Mouse (Mus musculus): ENCODE data around the gene Ift43.

Gene Ift43

DNA sequence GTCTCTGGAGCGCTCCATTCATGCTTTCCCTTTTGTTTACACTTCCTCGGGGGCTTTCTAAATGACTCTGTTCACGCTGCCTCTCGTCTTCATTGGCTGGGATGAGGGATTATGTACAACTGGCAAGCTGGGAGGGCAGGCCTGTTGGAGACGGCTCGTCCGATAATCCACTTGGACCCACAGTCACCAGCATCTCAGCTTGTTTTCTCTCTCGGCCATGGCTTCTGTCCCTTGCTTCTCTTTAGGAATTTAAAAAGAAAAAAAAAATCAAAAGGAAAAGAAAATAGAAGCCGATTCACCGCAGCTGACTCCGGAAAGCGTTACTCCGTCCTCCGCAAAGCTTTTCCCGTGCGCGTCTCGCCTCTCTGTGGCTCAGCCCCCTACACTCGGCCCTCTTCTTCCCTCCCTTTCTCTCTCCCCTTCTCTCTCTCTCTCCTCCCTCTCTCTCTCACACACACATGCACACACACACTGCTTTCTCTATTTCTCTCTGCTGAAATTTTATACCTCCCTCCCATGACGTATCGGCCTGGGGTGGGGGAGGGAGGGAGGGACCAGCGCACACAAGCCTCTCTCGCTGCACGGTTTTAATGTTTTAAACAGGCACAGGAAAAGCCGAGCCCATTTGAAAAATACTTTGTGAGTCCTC is 3.7 kb upstream of the Ift43 start, which contains the start of gene Tgfb3:
Gene Tgfb3, minus strand, starts transcription at position 489 of the 649 bp plus-strand sequence.
- no peak for DNase-seq (ENCODE audit: low spot score in 2 of 2)

DNA sequence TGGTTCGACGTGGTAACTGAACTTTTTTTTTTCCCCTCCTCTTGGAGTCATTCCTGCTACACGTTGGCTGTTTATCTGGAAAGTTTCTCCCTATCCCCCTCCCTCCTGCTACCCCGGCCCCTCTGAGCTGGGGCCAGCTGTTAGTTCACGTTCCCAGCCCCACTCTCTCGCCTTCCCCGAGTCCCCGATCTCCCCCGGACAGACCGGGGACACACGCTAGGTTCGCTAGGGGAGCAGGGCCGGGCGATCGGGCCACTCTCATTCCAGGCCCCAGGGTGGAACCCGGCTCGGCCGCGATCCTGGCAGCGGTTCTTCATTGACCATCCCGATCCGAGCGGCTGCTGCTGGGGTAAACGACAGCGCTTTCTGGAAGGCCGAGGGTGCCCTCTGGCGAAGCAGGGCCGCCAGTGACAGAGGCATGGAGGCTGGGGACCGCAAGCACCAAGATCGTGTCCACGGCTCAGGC is 3.1 kb upstream of the Ift43 start:
- DNase-seq (ENCODE audit: low spot score in 2 of 2) = peak; percentile 90 to 95

DNA sequence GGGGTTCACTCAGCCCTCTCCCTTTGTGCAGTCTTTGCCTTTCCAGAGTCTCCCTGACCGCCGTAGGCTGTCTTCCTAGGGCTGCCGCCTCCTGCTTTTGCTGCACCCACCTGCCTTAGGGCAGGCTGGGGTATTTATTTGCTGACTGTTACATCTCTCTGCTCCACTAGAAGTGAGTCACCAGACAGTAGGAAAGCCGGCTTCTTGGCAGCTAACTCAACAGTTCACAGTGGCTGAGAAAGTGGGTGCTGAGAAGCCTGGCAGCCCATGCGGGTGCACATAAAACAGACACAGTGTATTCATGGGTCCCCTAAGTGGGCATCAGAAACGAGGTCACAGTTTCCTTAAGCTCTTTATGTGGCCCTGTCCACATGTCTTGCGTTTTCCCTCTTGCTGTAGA is 3.5 kb downstream of the Ift43 start:
- DNase-seq (ENCODE audit: low spot score in 2 of 2) = no peak

DNA sequence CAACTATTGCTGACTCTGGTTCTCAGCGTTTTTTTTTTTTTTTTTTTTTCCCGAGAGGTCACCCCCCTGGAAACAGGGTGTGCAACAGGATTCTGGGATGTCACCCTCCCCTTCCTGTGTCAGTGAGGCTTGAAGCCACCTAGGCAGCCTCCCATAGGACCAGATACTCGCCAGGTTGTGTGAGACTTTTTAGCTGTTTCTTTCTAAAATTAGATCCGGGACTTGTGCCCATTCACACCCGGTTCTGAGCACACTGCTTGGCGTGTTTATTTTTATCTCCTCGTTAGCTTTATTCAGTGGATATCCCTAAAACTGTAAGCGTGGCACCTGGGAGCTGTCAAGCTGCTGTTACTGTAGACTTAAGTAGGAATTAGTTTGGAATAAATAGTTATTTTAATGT is 4.2 kb downstream of the Ift43 start:
- DNase-seq (ENCODE audit: low spot score in 2 of 2) = no peak

DNA sequence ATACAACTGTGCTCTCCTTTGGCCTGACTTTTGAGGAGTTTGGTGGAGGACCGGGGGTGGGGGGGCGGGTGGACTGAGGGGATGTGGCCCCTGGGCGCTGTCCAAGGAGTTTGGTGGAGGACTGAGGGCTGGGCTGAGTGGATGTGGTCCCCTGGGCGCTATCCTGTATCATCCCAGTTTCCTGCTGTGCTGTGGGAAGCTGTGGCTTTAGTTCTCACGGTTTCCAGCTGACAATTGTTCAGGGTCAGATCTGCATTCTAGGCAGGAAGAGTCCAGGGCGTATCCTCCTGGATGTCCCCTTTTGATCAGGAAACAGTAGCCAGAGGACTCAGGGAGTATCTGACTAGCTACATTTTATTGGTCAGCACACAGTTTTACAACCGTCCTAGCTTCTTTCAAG is 5.7 kb downstream of the Ift43 start:
- no peak for DNase-seq (ENCODE audit: low spot score in 2 of 2)

DNA sequence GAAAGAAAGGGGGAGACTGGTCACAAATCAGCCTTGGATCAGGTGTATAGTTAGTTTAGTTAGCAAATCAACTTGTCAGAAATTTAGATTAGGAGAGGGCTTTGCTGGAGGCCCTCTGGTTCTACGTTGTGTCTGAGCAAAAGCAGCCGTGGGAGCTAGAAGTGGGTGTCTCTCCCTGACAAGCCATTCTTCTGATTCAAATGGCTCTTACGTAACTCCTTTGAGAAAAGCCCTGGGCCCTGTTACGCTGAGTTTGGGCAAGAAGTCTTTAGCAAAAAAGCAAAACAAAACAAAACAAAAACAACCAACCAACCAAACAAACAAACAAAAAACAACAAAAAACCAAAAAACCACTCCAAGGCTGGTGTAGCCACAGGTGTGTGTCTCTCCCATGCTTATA is 8.4 kb downstream of the Ift43 start:
- no peak for DNase-seq (ENCODE audit: low spot score in 2 of 2)

DNA sequence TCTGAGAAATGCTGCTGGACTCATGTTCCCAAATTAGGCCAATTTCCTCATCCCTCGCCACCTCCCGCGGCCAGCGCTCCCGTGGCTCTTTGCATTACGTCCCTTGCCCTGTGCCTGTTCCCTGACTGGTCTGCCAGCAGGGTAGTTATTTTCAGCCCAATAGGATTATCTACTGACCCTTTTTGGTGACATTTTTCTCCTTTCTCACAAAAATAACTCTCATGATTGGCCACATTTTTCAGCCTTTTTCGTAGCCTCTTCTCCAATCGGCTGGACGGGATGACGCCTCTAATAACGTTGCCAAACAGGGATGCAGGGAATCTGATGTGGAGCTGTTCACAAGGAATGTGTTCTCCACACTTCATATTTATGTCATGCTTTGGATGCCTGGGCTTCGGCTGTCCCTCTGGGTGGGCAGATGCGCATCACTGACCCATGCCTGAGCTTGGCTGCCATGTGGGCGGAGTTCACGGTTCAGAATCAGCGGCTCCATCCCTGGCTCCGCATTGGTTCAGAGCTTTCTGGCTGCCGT is 9.3 kb downstream of the Ift43 start:
- no peak for DNase-seq (ENCODE audit: low spot score in 2 of 2)

DNA sequence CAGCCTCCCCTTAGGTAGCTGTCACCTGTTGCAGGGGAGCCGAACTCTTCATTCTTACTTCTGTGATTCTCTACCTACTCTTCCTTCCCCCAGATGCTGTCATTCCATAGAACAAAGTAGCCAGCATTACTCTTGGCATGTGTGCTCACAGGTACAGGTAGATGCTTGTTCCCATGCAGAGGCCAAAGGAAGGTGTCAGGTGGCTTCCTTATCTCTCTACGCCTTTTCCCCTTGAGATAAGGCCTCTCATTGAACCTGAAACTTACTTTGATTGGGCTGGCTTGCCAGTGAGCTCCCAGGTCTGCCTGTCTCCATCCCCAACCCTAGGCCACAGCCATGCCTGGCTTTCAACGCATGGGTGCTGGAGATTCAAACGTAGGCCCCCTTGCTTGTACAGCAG is 11.7 kb downstream of the Ift43 start:
- DNase-seq (ENCODE audit: low spot score in 2 of 2) = no peak

DNA sequence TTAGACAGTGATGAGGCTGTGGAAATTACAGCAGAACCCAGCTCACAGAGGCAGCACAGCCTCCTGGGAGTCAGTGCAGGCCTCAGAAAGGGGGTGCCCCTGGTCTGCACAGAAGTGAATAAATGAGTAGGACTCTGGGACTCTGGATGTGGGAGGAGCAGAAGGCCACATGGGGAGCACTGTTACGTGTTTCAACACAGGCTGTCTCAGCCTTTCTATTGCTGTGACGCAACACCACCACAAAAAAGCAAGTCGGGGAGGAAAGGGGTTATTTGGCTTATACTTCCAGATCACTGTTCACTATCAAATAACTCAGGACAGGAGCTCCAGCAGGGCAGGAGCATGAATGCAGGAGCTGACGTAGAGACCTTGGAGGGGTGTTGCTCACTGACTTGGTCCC is 13.5 kb downstream of the Ift43 start:
- no peak for DNase-seq (ENCODE audit: low spot score in 2 of 2)

DNA sequence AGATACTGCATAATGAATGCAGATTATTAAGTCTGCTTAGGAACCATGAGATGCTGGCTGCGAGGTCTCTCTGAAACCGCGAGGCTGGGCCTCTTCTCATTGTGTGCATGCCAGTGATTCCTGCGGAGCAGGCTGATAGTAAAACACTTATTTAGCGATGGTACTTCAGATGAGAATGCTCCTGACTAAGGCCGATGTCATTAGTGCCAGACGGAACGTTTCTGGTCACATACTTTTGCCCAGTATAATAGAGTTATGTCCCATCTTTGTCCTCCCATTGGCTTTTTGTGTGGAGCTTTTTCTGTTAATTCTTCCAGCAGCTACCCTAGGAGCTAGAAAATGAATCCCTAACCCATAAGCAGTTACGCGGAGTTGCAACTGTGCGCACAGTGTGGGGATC is 15.4 kb downstream of the Ift43 start:
- DNase-seq (ENCODE audit: low spot score in 2 of 2) = no peak

DNA sequence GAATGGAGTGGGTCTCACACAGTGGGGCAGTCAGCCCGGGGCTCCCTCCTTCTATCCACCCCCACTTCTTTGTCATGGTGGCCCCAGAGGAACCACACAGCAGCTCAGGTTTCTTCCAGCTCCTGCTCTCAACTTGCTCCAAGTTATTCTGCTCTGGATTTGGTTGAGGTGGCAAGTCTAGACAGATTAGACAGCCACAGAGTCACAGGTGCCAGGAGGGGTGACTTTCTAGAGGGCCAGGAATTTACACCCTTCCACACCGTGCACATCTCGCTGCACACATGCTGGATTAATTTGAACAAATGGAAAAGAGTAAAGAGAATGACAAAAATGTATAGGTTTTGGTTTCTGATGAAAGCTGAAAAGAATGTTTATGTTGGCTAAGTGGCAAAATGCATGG is 18.4 kb downstream of the Ift43 start:
- DNase-seq (ENCODE audit: low spot score in 2 of 2) = no peak

DNA sequence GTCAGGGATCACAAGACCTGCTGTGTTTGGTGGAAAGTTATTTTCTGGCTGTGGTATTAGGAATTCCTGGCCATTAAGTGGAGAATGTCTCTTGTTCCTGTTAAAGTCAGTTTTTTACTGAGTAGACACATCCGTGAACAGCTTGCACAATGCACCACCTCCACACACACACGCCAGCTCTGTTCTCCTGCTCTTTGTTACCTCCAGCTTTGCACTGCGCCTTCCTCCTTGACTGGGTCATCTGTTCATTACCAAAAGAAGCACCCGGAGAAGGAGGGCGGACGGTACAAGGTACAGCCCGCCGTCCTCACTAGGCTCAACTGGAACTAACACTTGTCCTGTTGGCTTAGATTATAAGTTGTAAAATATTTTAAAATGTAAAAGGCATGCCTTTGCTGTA is 20.3 kb downstream of the Ift43 start:
- DNase-seq (ENCODE audit: low spot score in 2 of 2) = no peak

DNA sequence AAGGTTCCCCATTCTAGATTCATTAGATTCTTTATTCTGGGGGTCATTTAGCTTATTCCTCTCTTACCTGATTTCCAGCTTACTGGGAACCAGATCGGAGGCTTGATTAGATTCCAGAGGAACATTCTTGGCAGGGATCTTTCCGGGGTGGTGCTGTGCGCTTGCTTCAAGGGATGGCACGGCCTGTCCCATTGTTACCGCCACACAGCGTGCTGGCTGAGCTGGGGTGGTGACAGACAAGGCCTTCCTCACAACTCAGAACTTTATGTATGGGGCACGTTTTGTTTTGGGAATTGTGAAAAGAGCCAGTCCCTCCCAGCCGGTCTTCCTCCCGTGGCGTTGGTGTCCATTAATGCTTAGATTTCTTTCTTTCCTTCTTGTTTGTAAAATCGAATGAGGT is 21.1 kb downstream of the Ift43 start:
- DNase-seq (ENCODE audit: low spot score in 2 of 2) = no peak

DNA sequence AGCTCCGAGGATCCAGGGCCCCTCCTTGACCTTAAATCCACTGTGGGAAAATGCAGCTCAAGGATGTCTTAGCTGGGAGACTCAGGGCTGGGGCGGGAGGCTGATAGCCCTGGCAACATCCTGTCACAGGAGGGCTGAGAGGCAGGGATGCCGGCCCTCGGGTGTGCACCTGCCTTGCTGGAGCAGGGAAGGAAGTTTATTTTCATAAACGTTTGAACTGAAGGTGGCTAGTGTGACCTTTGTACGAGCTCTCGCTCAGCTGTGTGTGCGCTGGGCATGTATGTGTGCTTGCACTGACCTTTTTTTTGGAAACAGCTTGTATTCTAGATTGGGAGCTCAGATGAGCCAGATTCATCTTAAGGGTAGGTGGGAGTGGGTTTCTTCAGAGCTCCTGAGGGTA is 21.5 kb downstream of the Ift43 start:
- no peak for DNase-seq (ENCODE audit: low spot score in 2 of 2)

DNA sequence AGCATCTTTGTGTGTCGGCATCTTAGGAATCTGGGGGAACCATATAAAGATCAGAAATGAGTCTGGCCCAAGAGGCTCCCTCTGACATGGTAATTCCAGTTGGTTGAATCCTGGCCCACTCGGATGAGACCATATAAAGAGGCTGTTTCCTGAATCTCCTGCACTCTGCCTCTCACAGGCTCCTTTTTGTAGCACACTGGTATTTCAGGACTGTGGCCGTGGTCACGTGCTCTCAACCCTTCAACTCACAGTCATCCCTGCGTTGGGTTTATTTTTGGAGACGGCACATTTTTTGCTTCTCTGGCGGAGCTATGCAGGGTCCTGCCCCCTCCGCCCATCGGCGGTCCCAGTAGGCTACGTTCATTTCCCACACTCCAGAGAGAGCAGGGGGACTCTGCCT is 22.0 kb downstream of the Ift43 start:
- no peak for DNase-seq (ENCODE audit: low spot score in 2 of 2)

DNA sequence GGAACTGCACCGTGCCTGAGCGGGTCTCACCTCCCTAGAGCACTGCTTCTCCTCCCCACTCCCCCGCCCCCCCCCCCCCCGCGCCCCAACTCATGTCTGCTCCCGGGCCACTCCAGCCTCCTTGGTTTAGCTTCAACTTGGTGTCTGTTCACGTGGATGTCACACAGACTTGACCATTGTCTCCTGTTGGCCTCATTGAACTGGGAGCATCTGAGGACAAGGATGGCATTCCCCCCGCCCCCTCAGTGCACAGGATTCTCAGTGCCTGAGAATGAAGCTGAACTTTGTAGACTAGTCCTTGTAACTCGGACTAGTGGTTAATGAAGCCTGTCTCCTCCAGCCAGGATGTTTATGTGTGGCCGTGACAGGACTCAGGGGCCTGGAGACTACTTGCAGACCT is 23.2 kb downstream of the Ift43 start:
- no peak for DNase-seq (ENCODE audit: low spot score in 2 of 2)

DNA sequence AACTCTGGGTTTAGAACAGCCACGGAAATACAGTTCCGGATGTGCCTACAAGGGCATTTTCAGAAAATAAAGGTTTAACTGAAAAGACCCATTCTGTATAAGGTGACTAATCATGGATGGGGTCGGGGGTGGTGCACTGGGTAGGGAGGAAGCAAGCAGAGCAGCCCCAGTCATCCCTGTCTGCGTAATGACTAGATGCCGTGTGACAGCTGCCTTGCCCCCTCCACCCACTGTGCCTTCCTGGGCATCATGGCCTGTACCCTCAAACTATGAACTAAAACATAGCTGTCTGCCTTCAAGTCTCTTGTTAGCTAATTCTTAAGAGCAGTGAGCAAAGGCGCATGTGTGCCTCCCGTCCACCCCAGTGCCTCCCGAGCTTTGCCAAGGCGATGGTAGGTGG is 23.7 kb downstream of the Ift43 start:
- no peak for DNase-seq (ENCODE audit: low spot score in 2 of 2)

DNA sequence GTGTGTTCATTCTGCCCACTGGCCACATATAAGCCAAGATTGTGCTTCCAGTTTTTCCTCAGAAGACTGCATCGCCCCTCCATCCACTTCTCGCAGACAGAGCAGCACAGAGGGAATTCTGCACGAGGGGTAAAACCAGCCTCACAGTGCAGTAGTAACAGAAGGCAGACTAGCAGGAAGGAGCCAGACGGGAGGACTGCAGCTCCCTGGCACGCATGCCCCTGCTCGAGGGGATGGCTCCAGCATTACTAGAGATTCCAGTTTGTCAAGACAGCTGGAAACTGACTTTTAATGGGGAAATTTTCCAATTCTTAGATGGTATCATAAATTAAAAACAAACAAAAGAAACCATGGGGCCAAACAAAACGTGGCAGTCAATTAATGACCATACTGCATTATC is 25.3 kb downstream of the Ift43 start:
- DNase-seq (ENCODE audit: low spot score in 2 of 2) = no peak

DNA sequence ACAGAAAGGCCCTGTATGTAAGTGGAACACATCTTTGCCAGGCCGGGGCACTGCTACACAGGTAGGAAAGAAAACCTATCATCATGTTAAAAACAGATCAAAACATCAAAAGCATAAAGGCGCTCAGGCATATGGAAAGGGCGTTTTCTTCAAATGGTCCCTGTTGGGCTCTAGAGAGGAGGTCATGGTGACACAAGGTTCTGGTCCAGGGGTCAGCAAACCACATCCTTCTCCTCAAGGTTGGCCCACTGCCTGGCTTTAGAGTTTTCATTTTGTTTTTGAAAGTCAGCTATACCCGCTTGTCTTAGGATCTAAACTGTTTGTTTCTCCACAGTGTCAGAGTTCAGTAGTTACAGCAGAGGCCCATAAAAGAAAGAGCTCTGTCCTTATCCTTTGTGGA is 27.2 kb downstream of the Ift43 start:
- no peak for DNase-seq (ENCODE audit: low spot score in 2 of 2)

DNA sequence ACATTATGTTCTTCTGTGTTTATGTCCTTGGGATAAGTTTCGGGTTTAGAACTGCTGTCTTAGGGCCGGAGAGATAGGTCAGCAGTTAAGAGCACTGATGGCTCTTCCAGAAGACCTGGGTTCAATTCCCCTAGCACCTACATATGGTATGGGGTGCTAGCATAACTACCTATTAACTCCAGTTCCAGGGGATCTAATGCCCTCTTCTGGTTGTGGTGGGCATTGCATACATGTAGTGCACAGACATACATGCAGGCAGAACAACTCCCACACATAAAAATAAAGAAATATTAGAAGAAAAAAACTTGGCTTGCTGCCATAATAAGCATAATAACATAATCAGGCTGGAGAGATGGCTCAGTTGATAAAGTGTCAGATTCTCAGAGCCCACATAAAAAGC is 28.3 kb downstream of the Ift43 start:
- DNase-seq (ENCODE audit: low spot score in 2 of 2) = no peak

DNA sequence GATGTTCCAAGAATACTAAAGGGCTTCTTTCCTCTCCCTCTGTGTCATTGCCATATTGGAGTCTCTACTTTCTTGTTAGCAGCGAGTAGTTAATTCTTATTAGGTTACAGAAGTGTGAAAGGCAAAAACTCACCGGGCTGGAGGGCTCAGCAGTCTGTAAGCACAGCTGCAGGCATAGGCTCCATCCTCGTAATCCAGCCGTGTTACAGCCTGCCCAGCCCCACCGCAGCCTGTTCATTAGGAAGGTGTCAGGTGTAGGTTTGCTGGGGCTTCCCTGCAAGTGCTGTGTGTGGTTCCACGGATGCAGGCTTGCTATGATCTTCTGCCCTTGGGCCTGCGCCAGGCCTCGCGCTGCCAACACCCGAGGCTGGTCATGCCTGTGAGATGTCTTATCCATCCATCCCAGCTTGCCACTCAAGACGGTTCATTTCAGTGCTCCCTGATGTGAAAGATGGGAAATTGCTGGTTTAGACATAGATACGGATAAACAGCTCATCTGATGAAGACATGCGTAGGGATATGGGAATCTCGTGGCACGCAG is 34.0 kb downstream of the Ift43 start:
- peak in 1 of 2 experiments; percentile 21 for DNase-seq (ENCODE audit: low spot score in 2 of 2)

DNA sequence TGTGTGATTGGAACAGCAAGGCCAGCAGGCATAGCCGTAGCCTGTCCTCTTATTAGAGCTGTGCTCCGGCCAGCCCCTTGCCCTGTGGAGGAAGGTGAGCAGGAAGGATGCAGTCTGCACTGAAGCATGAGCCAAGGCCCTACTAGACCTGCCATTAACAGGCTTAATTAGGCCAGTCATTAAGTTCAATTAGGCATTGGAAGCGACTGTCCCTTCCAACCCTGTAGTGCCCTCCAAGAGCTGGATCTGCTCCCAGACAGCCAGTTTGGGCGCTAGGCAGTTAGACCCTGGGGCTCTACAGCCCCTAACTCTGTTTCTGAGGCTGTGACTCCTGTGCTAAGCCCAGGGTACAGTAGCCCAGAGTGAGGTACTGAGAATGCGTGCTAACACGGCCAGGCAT is 41.7 kb downstream of the Ift43 start:
- no peak for DNase-seq (ENCODE audit: low spot score in 2 of 2)

DNA sequence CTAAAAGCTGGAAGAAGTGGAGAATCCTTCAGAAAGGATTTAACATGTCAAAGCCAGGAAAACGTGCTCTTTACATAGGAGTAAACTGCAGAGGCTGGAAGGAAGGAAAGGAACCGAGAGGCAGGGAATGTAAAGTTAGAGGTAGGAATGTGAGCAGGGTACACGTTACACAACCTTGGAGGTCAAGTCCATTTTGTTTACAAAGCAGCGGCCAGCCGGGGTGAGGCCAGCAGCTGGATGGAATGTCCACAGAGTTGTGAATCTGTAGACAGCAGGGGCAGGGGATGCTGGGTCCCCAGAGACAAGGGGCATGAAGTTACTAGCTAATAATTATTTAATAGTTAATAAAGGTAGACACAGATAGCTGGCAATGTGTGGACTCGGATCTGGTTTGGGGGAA is 45.8 kb downstream of the Ift43 start:
- no peak for DNase-seq (ENCODE audit: low spot score in 2 of 2)

DNA sequence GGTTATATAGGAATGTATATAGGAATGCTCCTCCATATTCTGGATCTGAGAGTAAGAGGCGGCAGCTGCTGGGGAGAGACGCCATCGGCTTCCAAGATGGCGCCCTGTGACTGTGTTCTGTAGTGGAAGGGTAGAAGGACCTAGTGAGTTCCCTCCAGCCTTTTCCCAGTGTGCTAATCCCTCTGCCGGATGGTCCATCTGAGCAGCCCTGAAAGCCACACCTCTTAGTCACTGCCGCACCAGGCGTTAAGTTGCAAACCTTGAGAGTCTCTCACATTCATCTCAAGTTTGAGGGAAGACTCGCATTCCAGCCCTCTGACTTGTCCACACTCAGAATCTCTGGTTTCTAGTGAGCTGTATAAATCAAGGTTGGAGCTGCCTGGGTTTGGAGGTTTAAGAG is 46.7 kb downstream of the Ift43 start:
- DNase-seq (ENCODE audit: low spot score in 2 of 2) = no peak

Data from cerebellum, postnatal 4 days (tissue).